Mouse (Mus musculus) intestine, postnatal 0 days (tissue): Measurements from ENCODE around the gene Bcl2l11. TPM values are rescaled to one million over a fixed set of nuclear protein-coding genes. Genes with fewer than 3 reads are reported as not detected.
A peak's percentile ranks its signal among the peaks of the same experiment; 100 is the strongest.
"Not testable (repeated sequence)": the region's sequence is repeated elsewhere in the genome, so short reads cannot be mapped to it uniquely, and the experiment has no call there.

Source experiments
- ATAC-seq: fragments of 200-750 bp; cut with Nextera tagmentation; 2 replicates; pipeline ENCODE4 v1.8.0; 2017; ENCODE audit warnings: mild to moderate bottlenecking, moderate TSS enrichment, moderate library complexity
- H3K27ac ChIP-seq: fragments of 300-500 bp; sonication (generic); 2 replicates; pipeline ENCODE4 v1.5.1; 2014; ENCODE audit warnings: mild to moderate bottlenecking, low read depth, low read length, moderate library complexity
- H3K27me3 ChIP-seq: fragments of 300-500 bp; sonication (generic); replicated peaks from 2 replicates; pipeline ENCODE4 v1.6.1; 2014; ENCODE audit warnings: low read length, mixed read lengths; ENCODE audit not compliant: control insufficient read depth, insufficient read depth
- H3K36me3 ChIP-seq: fragments of 300-500 bp; sonication (generic); 2 replicates; pipeline ENCODE4 v1.6.1; 2014; ENCODE audit warnings: mild to moderate bottlenecking, moderate library complexity; ENCODE audit not compliant: control insufficient read depth, insufficient read depth
- H3K4me1 ChIP-seq: fragments of 300-500 bp; sonication (generic); replicated peaks from 2 replicates; pipeline ENCODE4 v1.6.1; 2014; ENCODE audit warnings: antibody characterized with exemption, low read length, mixed read lengths; ENCODE audit not compliant: control insufficient read depth, insufficient read depth
- H3K4me2 ChIP-seq: fragments of 300-500 bp; sonication (generic); replicated peaks from 2 replicates; pipeline ENCODE4 v1.6.1; 2014; ENCODE audit warnings: low read depth, mild to moderate bottlenecking, moderate library complexity
- H3K4me3 ChIP-seq: fragments of 300-500 bp; sonication (generic); 2 replicates; pipeline ENCODE4 v1.5.1; 2014; ENCODE audit warnings: low read depth, low read length
- H3K9ac ChIP-seq: fragments of 300-500 bp; sonication (generic); 2 replicates; pipeline ENCODE4 v1.6.1; 2014; ENCODE audit warnings: mild to moderate bottlenecking, low read depth, low read length
- H3K9me3 ChIP-seq: fragments of 300-500 bp; sonication (generic); 2 replicates; pipeline ENCODE4 v1.6.1; 2016; ENCODE audit warnings: mixed run types; ENCODE audit not compliant: control insufficient read depth
- CTCF ChIP-seq: sonication (generic); IDR thresholded peaks from 2 replicates; pipeline ENCODE4 v1.5.1; 2016; ENCODE audit warnings: low read depth, mild to moderate bottlenecking, control low read depth, antibody characterized with exemption, moderate library complexity
- WGBS: fragments of 180-500 bp; shearing (Covaris S2); extraction: QIAGEN DNeasy Blood & Tissue Kit; methylation state at CpG from one replicate; pipeline ENCODE4 v1.1.7; 2014; 5-methylcytosine and 5-hydroxymethylcytosine counted together
- polyA plus RNA-seq: library from polyadenylated mRNA; unstranded; fragments of >200 nt; fragmentation: Nextera tagmentation; extraction: Ambion mirVana; gene quantifications from 2 replicates; pipeline ENCODE4 v1.2.1, GENCODE M21; 2015

The Bcl2l11 gene
- polyA plus RNA-seq, 1 experiment from 2014 or later = 7.5 TPM

GRCm38 (mm10) chr2:128179126-128179807 lies 53.4 kb downstream of the Bcl2l11 start:
- no peak for ATAC-seq
- Histone ChIP-seq H3K9ac (no peak overlapping the region), H3K27ac (peak overlapping the region; percentile 51; the same call in 1 of the 2 replicates), H3K9me3 (no peaks in the 10 kb centered on the region), H3K4me3 (no peak overlapping the region), H3K36me3 (no peaks in the 10 kb centered on the region), H3K4me2 (peak overlapping the region; percentile 25; the same call in 1 of the 2 replicates), H3K4me1 (peaks cover 12% of the 10 kb centered on the region), H3K27me3 (no peaks in the 10 kb centered on the region)
- TF ChIP-seq CTCF = no peak
- WGBS = 64% methylated on average over 18 of the region's 18 CpGs

- no peak overlapping the region for H3K4me3 ChIP-seq
- no peak for TF ChIP-seq CTCF
- H3K4me2 ChIP-seq = peak overlapping the region; percentile 25; the same call in 1 of the 2 replicates
- peak; percentile 96 for ATAC-seq
- H3K4me1 ChIP-seq = peaks cover 12% of the 10 kb centered on the region
- no peak overlapping the region for H3K9ac ChIP-seq
- H3K9me3 ChIP-seq = no peaks in the 10 kb centered on the region
- H3K27me3 ChIP-seq = no peaks in the 10 kb centered on the region
- 15% methylated on average over 9 of the region's 9 CpGs for WGBS
- H3K36me3 ChIP-seq = no peaks in the 10 kb centered on the region
- H3K27ac ChIP-seq = peak overlapping the region; percentile 51; the same call in 1 of the 2 replicates
Measured at GRCm38 (mm10) chr2:128179808-128180379, 54.1 kb downstream of the Bcl2l11 start.

GRCm38 (mm10) chr2:128182181-128182580 lies 56.3 kb downstream of the Bcl2l11 start:
- 73% methylated on average over 9 of the region's 9 CpGs for WGBS
- ATAC-seq, H3K4me1 ChIP-seq, H3K9ac ChIP-seq, H3K27ac ChIP-seq, H3K9me3 ChIP-seq, H3K27me3 ChIP-seq, H3K4me3 ChIP-seq, H3K4me2 ChIP-seq, H3K36me3 ChIP-seq: not testable (repeated sequence)

- Histone ChIP-seq H3K4me3 (no peak overlapping the region), H3K27ac (no peak overlapping the region), H3K9me3 (no peaks in the 10 kb centered on the region), H3K27me3 (no peaks in the 10 kb centered on the region), H3K4me1 (peaks cover 6% of the 10 kb centered on the region), H3K36me3 (no peaks in the 10 kb centered on the region), H3K4me2 (no peak overlapping the region), H3K9ac (no peak overlapping the region)
- ATAC-seq = no peak
- WGBS = 82% methylated on average over 4 of the region's 4 CpGs
- TF ChIP-seq CTCF = no peak
Measured at GRCm38 (mm10) chr2:128182751-128183150, 56.9 kb downstream of the Bcl2l11 start.

GRCm38 (mm10) chr2:128183762-128184161 lies 57.9 kb downstream of the Bcl2l11 start:
- no peak for TF ChIP-seq CTCF
- H3K4me1 ChIP-seq = peaks cover 6% of the 10 kb centered on the region

GRCm38 (mm10) chr2:128185942-128186341 lies 60.1 kb downstream of the Bcl2l11 start:
- H3K4me3 ChIP-seq = no peak overlapping the region
- no peaks in the 10 kb centered on the region for H3K27me3 ChIP-seq
- no peaks in the 10 kb centered on the region for H3K9me3 ChIP-seq
- H3K4me1 ChIP-seq = no peaks in the 10 kb centered on the region
- H3K27ac ChIP-seq = no peak overlapping the region
- H3K36me3 ChIP-seq = no peaks in the 10 kb centered on the region
- WGBS = 79% methylated on average over 4 of the region's 4 CpGs
- ATAC-seq = no peak
- TF ChIP-seq CTCF = no peak
- H3K9ac ChIP-seq = no peak overlapping the region
- H3K4me2 ChIP-seq = no peak overlapping the region

More at GRCm38 (mm10) chr2:128183762-128184161, 57.9 kb downstream of the Bcl2l11 start:
- H3K36me3 ChIP-seq = no peaks in the 10 kb centered on the region
- H3K4me3 ChIP-seq = no peak overlapping the region
- WGBS = 95% methylated on average over 3 of the region's 4 CpGs
- no peaks in the 10 kb centered on the region for H3K9me3 ChIP-seq
- ATAC-seq = no peak
- no peaks in the 10 kb centered on the region for H3K27me3 ChIP-seq
- no peak overlapping the region for H3K27ac ChIP-seq
- H3K9ac ChIP-seq = no peak overlapping the region
- H3K4me2 ChIP-seq = no peak overlapping the region
